Mouse (Mus musculus) forebrain, postnatal 0 days (tissue): Measurements from ENCODE around the gene Fut7. TPM values are rescaled to one million over a fixed set of nuclear protein-coding genes. Genes with fewer than 3 reads are reported as not detected.

Experiments
- ATAC-seq: fragments of 200-750 bp; cut with Nextera tagmentation; 2 replicates; pipeline ENCODE4 v1.8.0; 2017; ENCODE audit warnings: mild to moderate bottlenecking, moderate library complexity
- DNase-seq: peaks from one replicate; pipeline ENCODE4 v3.0.0-alpha.2; 2015
- H3K27ac ChIP-seq: fragments of 300-500 bp; sonication (generic); 2 replicates; pipeline ENCODE4 v1.5.1; 2014; ENCODE audit warnings: low read depth, mild to moderate bottlenecking, antibody characterized with exemption, low read length, moderate library complexity, mixed read lengths
- H3K27me3 ChIP-seq: fragments of 300-500 bp; sonication (generic); 2 replicates; pipeline ENCODE4 v1.6.1; 2014; ENCODE audit warnings: mild to moderate bottlenecking, low read length, mixed read lengths; ENCODE audit not compliant: insufficient read depth
- H3K36me3 ChIP-seq: fragments of 300-500 bp; sonication (generic); 2 replicates; pipeline ENCODE4 v1.6.1; 2014; ENCODE audit warnings: mild to moderate bottlenecking, moderate library complexity; ENCODE audit not compliant: insufficient read depth
- H3K4me1 ChIP-seq: fragments of 300-500 bp; sonication (generic); 2 replicates; pipeline ENCODE4 v1.6.1; 2014; ENCODE audit warnings: antibody characterized with exemption; ENCODE audit not compliant: insufficient read depth
- H3K4me2 ChIP-seq: fragments of 300-500 bp; sonication (generic); 2 replicates; pipeline ENCODE4 v1.6.1; 2014; ENCODE audit warnings: low read depth, mild to moderate bottlenecking, moderate library complexity
- H3K4me3 ChIP-seq: fragments of 300-500 bp; sonication (generic); 2 replicates; pipeline ENCODE4 v1.5.1; 2014; ENCODE audit warnings: low read depth, low read length, mixed read lengths
- H3K9ac ChIP-seq: fragments of 300-500 bp; sonication (generic); 2 replicates; pipeline ENCODE4 v1.6.1; 2014; ENCODE audit warnings: mild to moderate bottlenecking
- H3K9me3 ChIP-seq: fragments of 300-500 bp; sonication (generic); 2 replicates; pipeline ENCODE4 v1.6.1; 2016; ENCODE audit warnings: low read length
- CTCF ChIP-seq: sonication (generic); IDR thresholded peaks from 2 replicates; pipeline ENCODE4 v1.5.1; 2016; ENCODE audit warnings: antibody characterized with exemption, control low read depth, low read depth
- WGBS: fragments of 180-500 bp; shearing (Covaris S2); extraction: QIAGEN DNeasy Blood & Tissue Kit; methylation state at CpG from one replicate; pipeline ENCODE4 v1.1.7; 2014; 5-methylcytosine and 5-hydroxymethylcytosine counted together
- polyA plus RNA-seq: library from polyadenylated mRNA; unstranded; fragments of >200 nt; fragmentation: Nextera tagmentation; extraction: Ambion mirVana; gene quantifications from 2 replicates; pipeline ENCODE4 v1.2.1, GENCODE M21; 2015
- total RNA-seq: library from RNA; depleted of rRNA; stranded (reverse); fragments of >200 nt; gene quantifications from 2 replicates; pipeline ENCODE4 v1.2.3, GENCODE M21; 2014

Gene Fut7
- total and polyA plus RNA-seq, 2 experiments from 2014 or later, result 0.17 to 1.3 TPM

GRCm38 (mm10) chr2:25430395-25431233, 7.5 kb downstream of the Fut7 start:
- no peaks in the 10 kb centered on the region; the same call in 1 of the 2 replicates for H3K27me3 ChIP-seq
- H3K4me1 ChIP-seq, result peaks cover 4% of the 10 kb centered on the region
- H3K27ac ChIP-seq, result no peak overlapping the region
- 0 out of 2 replicates have a peak overlapping the region, but pooled peaks have one; percentile 80 for H3K4me2 ChIP-seq
- TF ChIP-seq CTCF, result no peak
- ATAC-seq, result no peak
- H3K4me3 ChIP-seq, result no peak overlapping the region
- WGBS, result 62% methylated on average over 17 of the region's 17 CpGs
- no peaks in the 10 kb centered on the region for H3K9me3 ChIP-seq
- DNase-seq, result no peak
- no peak overlapping the region; the same call in 1 of the 2 replicates for H3K9ac ChIP-seq
- peaks cover 27% of the 10 kb centered on the region for H3K36me3 ChIP-seq

- DNase-seq, result no peak
- no peak overlapping the region for H3K9ac ChIP-seq
- no peak for ATAC-seq
- no peaks in the 10 kb centered on the region for H3K27me3 ChIP-seq
- no peak overlapping the region for H3K4me2 ChIP-seq
- TF ChIP-seq CTCF, result no peak
- no peak overlapping the region for H3K27ac ChIP-seq
- H3K36me3 ChIP-seq, result peaks cover 35% of the 10 kb centered on the region
- H3K9me3 ChIP-seq, result no peaks in the 10 kb centered on the region
- H3K4me1 ChIP-seq, result peaks cover 4% of the 10 kb centered on the region
- H3K4me3 ChIP-seq, result no peak overlapping the region
- 73% methylated on average over 6 of the region's 6 CpGs for WGBS
Measured at GRCm38 (mm10) chr2:25431308-25431855, 8.3 kb downstream of the Fut7 start.

GRCm38 (mm10) chr2:25432326-25433098, 9.4 kb downstream of the Fut7 start:
- WGBS, result 87% methylated on average over 11 of the region's 11 CpGs
- peaks cover 46% of the 10 kb centered on the region for H3K36me3 ChIP-seq
- H3K4me3 ChIP-seq, result no peak overlapping the region
- no peak overlapping the region for H3K9ac ChIP-seq
- no peak overlapping the region for H3K27ac ChIP-seq
- peaks cover 4% of the 10 kb centered on the region for H3K4me1 ChIP-seq
- no peak overlapping the region for H3K4me2 ChIP-seq
- TF ChIP-seq CTCF, result no peak
- H3K27me3 ChIP-seq, result no peaks in the 10 kb centered on the region
- DNase-seq, result no peak
- H3K9me3 ChIP-seq, result no peaks in the 10 kb centered on the region
- ATAC-seq, result no peak

- no peak overlapping the region for H3K4me2 ChIP-seq
Measured at GRCm38 (mm10) chr2:25433101-25433500, 10.0 kb downstream of the Fut7 start.

GRCm38 (mm10) chr2:25434292-25434691, 11.2 kb downstream of the Fut7 start:
- DNase-seq, result no peak

More at GRCm38 (mm10) chr2:25433101-25433500, 10.0 kb downstream of the Fut7 start:
- DNase-seq, result no peak
- 92% methylated on average over 17 of the region's 17 CpGs for WGBS
- no peak for TF ChIP-seq CTCF
- Histone ChIP-seq H3K27ac (no peak overlapping the region), H3K9me3 (no peaks in the 10 kb centered on the region), H3K27me3 (no peaks in the 10 kb centered on the region), H3K9ac (no peak overlapping the region), H3K4me1 (peaks cover 4% of the 10 kb centered on the region), H3K4me3 (no peak overlapping the region), H3K36me3 (peaks cover 52% of the 10 kb centered on the region)
- no peak for ATAC-seq

GRCm38 (mm10) chr2:25436286-25436820, 13.3 kb downstream of the Fut7 start:
- Histone ChIP-seq H3K27me3 (no peaks in the 10 kb centered on the region), H3K4me3 (no peak overlapping the region), H3K4me2 (no peak overlapping the region), H3K36me3 (peaks cover 84% of the 10 kb centered on the region), H3K9ac (no peak overlapping the region), H3K27ac (no peak overlapping the region), H3K4me1 (no peaks in the 10 kb centered on the region), H3K9me3 (no peaks in the 10 kb centered on the region)
- ATAC-seq, result no peak
- TF ChIP-seq CTCF, result no peak
- DNase-seq, result no peak
- 96% methylated on average over 10 of the region's 10 CpGs for WGBS

More at GRCm38 (mm10) chr2:25434292-25434691, 11.2 kb downstream of the Fut7 start:
- Histone ChIP-seq H3K9ac (no peak overlapping the region), H3K4me2 (no peak overlapping the region), H3K36me3 (peaks cover 63% of the 10 kb centered on the region), H3K27ac (no peak overlapping the region), H3K4me1 (peaks cover 3% of the 10 kb centered on the region), H3K27me3 (no peaks in the 10 kb centered on the region), H3K4me3 (no peak overlapping the region), H3K9me3 (no peaks in the 10 kb centered on the region)
- no peak for TF ChIP-seq CTCF
- WGBS, result 87% methylated on average over 8 of the region's 8 CpGs
- no peak for ATAC-seq
